Mouse (Mus musculus): ENCODE data around the gene Hikeshi. TPM values are rescaled to one million over a fixed set of nuclear protein-coding genes. Genes with fewer than 3 reads are reported as not detected.

Hikeshi gene
- polyA plus RNA-seq (2016; fragmentation: Nextera tagmentation; extraction: Ambion mirVana), result 131 and 142 TPM in 2 replicates

- ATAC-seq (ENCODE audit: low FRiP score), result peak; percentile 99
- under 1% methylated on average over 45 of the region's 45 CpGs for WGBS
- no peaks in the 10 kb centered on the region for H3K27me3 ChIP-seq
These were observed at the start of gene Hikeshi for GRCm38 (mm10) chr7:89940571-89941463. Gene Hikeshi (minus strand): TSS chr7:89941204.

DNA sequence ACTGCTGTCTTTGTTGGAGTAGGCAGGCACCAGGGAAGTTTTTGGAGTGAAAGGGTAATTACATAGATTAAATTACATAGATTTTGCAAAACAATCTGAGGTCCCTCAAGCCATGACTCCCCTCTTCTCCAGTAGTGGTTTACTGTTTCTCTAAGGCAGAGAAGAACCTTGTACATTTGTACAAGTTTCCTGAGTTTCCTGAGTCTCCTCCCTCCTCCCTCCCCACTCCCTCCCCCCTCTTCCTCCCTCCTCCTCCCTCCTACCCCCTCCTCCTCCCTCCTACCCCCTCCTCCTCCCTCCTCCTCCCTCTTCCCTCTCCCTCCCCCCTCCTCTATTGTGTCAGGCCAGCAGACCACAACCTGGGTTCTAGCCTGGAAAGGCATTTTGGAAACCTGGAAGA, 43.4 kb upstream of the Hikeshi start:
- no peak overlapping the region for H3K4me2 ChIP-seq (replicated peaks)
- H3K9ac ChIP-seq, result no peak overlapping the region
- no peak for ATAC-seq (ENCODE audit: low FRiP score)

More at GRCm38 (mm10) chr7:89940571-89941463, at the start of gene Hikeshi:
- H3K4me2 ChIP-seq (replicated peaks), result peak within 1 kb of the TSS; percentile 65
- H3K4me1 ChIP-seq, result peaks cover 10% of the 10 kb centered on the region
- peak within 1 kb of the TSS; percentile 89 for H3K4me3 ChIP-seq
- peak within 1 kb of the TSS; percentile 69 for H3K9ac ChIP-seq
- H3K9me3 ChIP-seq (replicated peaks), result no peaks in the 10 kb centered on the region
- peak within 1 kb of the TSS; percentile 76 for H3K27ac ChIP-seq
- no peaks in the 10 kb centered on the region for H3K36me3 ChIP-seq

GRCm38 (mm10) chr7:89983441-89983840, 42.4 kb upstream of the Hikeshi start:
- H3K27me3 ChIP-seq, result no peaks in the 10 kb centered on the region
- no peak for ATAC-seq (ENCODE audit: low FRiP score)
- WGBS, result 90% methylated on average over 2 of the region's 2 CpGs
- no peak overlapping the region for H3K4me3 ChIP-seq
- H3K4me1 ChIP-seq, result peaks cover 13% of the 10 kb centered on the region
- no peak overlapping the region for H3K4me2 ChIP-seq (replicated peaks)
- H3K9ac ChIP-seq, result no peak overlapping the region
- H3K9me3 ChIP-seq (replicated peaks), result no peaks in the 10 kb centered on the region
- no peak overlapping the region for H3K27ac ChIP-seq
- H3K36me3 ChIP-seq, result no peaks in the 10 kb centered on the region

More for the DNA sequence above, 43.4 kb upstream of the Hikeshi start:
- peaks cover 6% of the 10 kb centered on the region; the same call in 1 of the 2 replicates for H3K4me1 ChIP-seq
- H3K9me3 ChIP-seq (replicated peaks), result no peaks in the 10 kb centered on the region
- H3K36me3 ChIP-seq, result no peaks in the 10 kb centered on the region
- H3K27me3 ChIP-seq, result no peaks in the 10 kb centered on the region
- H3K4me3 ChIP-seq, result no peak overlapping the region
- H3K27ac ChIP-seq, result no peak overlapping the region

DNA sequence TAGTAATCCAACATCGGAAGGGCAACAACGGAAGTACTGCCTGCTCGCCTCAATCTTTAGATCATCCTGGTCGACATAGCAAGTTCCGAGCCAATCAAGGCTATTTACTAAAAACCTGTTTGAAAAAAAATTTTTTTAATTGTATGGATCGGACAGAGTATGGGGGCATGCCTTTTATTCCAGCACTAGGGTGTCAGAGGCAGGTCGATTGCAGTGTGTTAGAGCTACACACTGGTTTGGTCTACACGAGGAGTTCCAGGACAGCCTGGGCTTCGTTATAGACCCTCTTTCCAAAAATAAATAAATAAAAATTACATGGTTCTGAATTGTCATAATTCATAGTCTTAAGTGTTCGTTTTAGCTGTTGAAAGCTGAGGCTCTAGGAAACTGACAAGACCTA, 40.6 kb upstream of the Hikeshi start:
- Histone ChIP-seq H3K36me3 (peaks cover 4% of the 10 kb centered on the region; the same call in 1 of the 2 replicates), H3K4me2 (replicated peaks) (peak overlapping the region; percentile 58), H3K27ac (peak overlapping the region; percentile 99), H3K4me1 (peaks cover 14% of the 10 kb centered on the region), H3K9ac (peak overlapping the region; percentile 80), H3K9me3 (replicated peaks) (no peaks in the 10 kb centered on the region), H3K27me3 (no peaks in the 10 kb centered on the region), H3K4me3 (peak overlapping the region; percentile 67)
- peak; percentile 49 for ATAC-seq (ENCODE audit: low FRiP score)
- 21% methylated on average over 10 of the region's 10 CpGs for WGBS

- Histone ChIP-seq H3K4me2 (replicated peaks) (peak within 1 kb of the TSS; percentile 58), H3K9me3 (replicated peaks) (no peaks in the 10 kb centered on the region), H3K27me3 (no peaks in the 10 kb centered on the region), H3K36me3 (peaks cover 8% of the 10 kb centered on the region), H3K4me3 (peak within 1 kb of the TSS; percentile 67), H3K27ac (peak within 1 kb of the TSS; percentile 99), H3K9ac (peak within 1 kb of the TSS; percentile 80), H3K4me1 (peaks cover 14% of the 10 kb centered on the region)
- ATAC-seq (ENCODE audit: low FRiP score), result peak; percentile 93
- WGBS, result under 1% methylated on average over 73 of the region's 87 CpGs
These were observed 39.8 kb upstream of the Hikeshi start, which contains the start of gene Eed for GRCm38 (mm10) chr7:89980485-89981422. Gene Eed (minus strand): TSS chr7:89980983.

GRCm38 (mm10) chr7:89980133-89980484, 39.1 kb upstream of the Hikeshi start:
- ATAC-seq (ENCODE audit: low FRiP score), result no peak
- under 1% methylated on average over 31 of the region's 31 CpGs for WGBS
- Histone ChIP-seq H3K27ac (peak overlapping the region; percentile 99), H3K4me2 (replicated peaks) (peak overlapping the region; percentile 58), H3K27me3 (no peaks in the 10 kb centered on the region), H3K4me3 (peak overlapping the region; percentile 67), H3K9ac (peak overlapping the region; percentile 80), H3K36me3 (peaks cover 13% of the 10 kb centered on the region), H3K9me3 (replicated peaks) (no peaks in the 10 kb centered on the region), H3K4me1 (peaks cover 14% of the 10 kb centered on the region)

DNA sequence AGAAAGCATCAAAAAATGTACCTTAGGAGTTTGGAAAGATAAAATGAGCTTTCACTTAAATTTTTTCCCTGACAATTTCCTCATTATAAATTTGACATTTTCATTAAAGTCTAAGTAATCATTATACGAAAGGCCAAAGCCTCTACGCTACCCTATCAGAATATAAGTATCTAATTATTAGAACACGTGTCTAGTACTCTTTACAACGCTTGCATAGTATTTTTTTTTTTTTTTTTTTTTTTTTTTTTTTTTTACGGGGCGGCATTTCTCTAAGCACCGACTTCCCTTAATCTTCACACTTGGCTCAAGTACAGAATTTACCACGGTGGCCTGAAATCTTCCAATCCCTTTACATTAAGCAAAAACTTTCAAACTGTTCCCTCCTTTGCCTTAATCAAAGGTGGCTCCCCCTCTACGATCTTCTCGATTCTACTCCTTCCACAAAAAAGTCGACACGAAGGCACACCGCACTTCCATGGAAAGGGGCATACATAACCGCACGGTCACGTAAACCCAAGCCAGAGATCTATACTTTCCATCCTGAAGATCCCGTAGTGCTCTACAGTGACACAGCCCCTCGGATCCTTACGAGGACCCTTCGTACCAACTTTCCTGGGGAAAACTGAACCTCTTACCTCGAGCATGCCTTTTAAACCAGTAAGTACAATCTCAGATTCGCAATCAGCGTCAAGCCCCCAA, 38.6 kb upstream of the Hikeshi start:
- Histone ChIP-seq H3K27me3 (no peaks in the 10 kb centered on the region), H3K4me1 (peaks cover 14% of the 10 kb centered on the region), H3K9me3 (replicated peaks) (no peaks in the 10 kb centered on the region), H3K36me3 (peaks cover 13% of the 10 kb centered on the region), H3K4me3 (peak overlapping the region; percentile 67), H3K4me2 (replicated peaks) (peak overlapping the region; percentile 58), H3K9ac (peak overlapping the region; percentile 80), H3K27ac (peak overlapping the region; percentile 99; the same call in 1 of the 2 replicates)
- 6% methylated on average over 23 of the region's 23 CpGs for WGBS
- ATAC-seq (ENCODE audit: low FRiP score), result no peak

- H3K4me3 ChIP-seq, result no peak overlapping the region
- peaks cover 12% of the 10 kb centered on the region for H3K4me1 ChIP-seq
- 96% methylated on average over 7 of the region's 7 CpGs for WGBS
- no peaks in the 10 kb centered on the region for H3K27me3 ChIP-seq
- no peaks in the 10 kb centered on the region for H3K9me3 ChIP-seq (replicated peaks)
- H3K36me3 ChIP-seq, result peaks cover 22% of the 10 kb centered on the region
- H3K27ac ChIP-seq, result no peak overlapping the region
- ATAC-seq (ENCODE audit: low FRiP score), result no peak
- H3K4me2 ChIP-seq (replicated peaks), result no peak overlapping the region
- no peak overlapping the region for H3K9ac ChIP-seq
These were observed 35.8 kb upstream of the Hikeshi start for GRCm38 (mm10) chr7:89976796-89977195.

DNA sequence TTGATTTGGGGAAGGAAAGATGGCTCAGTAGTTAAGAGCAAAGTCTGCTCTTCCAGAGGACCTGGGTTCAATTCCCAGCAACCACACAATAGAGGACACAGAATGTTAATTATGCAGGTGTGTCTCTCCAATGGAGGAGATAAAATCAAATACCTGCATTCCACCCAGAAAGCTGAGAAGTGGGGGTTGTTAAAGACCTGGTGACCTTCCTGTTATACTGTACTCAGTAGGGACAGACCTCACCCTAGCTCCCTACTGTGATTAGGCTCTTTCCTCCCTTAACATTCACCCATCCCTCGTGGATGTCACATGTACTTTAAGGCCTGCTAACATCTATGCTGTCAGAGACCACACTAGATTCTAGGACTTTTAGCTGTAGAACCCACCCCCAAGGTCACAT, 34.6 kb upstream of the Hikeshi start:
- Histone ChIP-seq H3K4me3 (no peak overlapping the region), H3K4me2 (replicated peaks) (no peak overlapping the region), H3K9ac (no peak overlapping the region), H3K27me3 (no peaks in the 10 kb centered on the region), H3K27ac (no peak overlapping the region), H3K36me3 (peaks cover 25% of the 10 kb centered on the region), H3K4me1 (peaks cover 8% of the 10 kb centered on the region), H3K9me3 (replicated peaks) (no peaks in the 10 kb centered on the region)
- ATAC-seq (ENCODE audit: low FRiP score), result no peak
- WGBS, result 86% methylated on average over 1 of the region's 1 CpGs

DNA sequence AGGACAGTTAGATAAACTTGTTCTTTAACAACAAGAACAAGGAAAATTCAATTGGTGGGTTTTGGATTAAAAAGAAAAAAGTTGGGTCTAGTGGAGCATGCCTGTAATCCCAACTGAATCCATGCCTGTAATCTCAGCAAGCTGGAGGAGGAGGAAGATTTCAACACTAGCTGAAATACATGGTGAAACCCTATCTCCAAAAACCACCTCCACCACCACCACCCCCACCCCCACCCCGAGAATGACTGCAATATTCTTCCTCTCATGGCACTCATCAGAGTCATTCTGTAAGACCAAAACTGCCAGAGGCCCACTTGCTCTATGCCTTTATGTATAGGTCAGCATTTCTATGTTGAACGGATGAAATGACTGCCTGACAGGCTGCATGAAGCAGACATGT, 26.2 kb upstream of the Hikeshi start:
- Histone ChIP-seq H3K4me1 (no peaks in the 10 kb centered on the region), H3K36me3 (peaks cover 45% of the 10 kb centered on the region), H3K9me3 (replicated peaks) (no peaks in the 10 kb centered on the region), H3K4me2 (replicated peaks) (no peak overlapping the region), H3K4me3 (no peak overlapping the region), H3K27ac (no peak overlapping the region), H3K9ac (no peak overlapping the region), H3K27me3 (no peaks in the 10 kb centered on the region)
- no peak for ATAC-seq (ENCODE audit: low FRiP score)
- WGBS, result 90% methylated on average over 2 of the region's 2 CpGs

GRCm38 (mm10) chr7:89966771-89967170, 25.8 kb upstream of the Hikeshi start:
- ATAC-seq (ENCODE audit: low FRiP score), result no peak
- Histone ChIP-seq H3K4me2 (replicated peaks) (no peak overlapping the region), H3K4me3 (no peak overlapping the region), H3K27me3 (no peaks in the 10 kb centered on the region), H3K9me3 (replicated peaks) (no peaks in the 10 kb centered on the region), H3K36me3 (peaks cover 49% of the 10 kb centered on the region), H3K4me1 (no peaks in the 10 kb centered on the region), H3K27ac (no peak overlapping the region), H3K9ac (no peak overlapping the region)
- WGBS, result 95% methylated on average over 1 of the region's 1 CpGs

Data from hindbrain, embryonic 12.5 days (tissue).